Mouse (Mus musculus): ENCODE results near the gene Atp6v0b.

DNA sequence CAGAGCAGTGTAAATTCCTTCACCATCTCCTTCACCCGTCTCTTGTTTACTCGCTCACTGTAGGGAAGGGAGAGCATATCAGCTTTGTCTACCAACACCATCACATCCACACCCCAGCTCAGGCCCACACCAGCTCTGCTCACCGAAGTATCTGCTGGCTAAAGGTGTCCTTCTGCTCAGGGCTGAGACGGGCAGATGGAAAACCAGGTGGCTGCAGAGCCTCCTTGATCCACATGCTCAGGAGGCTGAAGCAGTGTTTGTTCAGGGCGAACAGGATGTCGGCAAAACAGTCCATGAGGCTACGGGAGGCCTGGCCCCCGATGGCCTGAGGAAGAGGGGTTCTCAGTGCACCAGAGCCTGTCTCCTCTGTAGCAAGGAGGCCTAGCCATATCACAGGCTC, 7.5 kb upstream of the Atp6v0b start:
- TF ChIP-seq CTCF (IDR thresholded peaks at IDR 0.05; ENCODE audit: control insufficient read depth, insufficient read depth, insufficient replicate concordance, low read depth, low read length) (no peak), POLR2A (IDR thresholded peaks at IDR 0.05; ENCODE audit: control insufficient read depth, low read depth, low read length) (no peak)
